Mouse (Mus musculus) liver, embryonic 14.5 days (tissue): ENCODE data around the gene Zcchc4.

Experiments
- CTCF ChIP-seq: IDR thresholded peaks from 2 replicates; pipeline ENCODE4 v1.5.1; 2016; ENCODE audit warnings: antibody characterized with exemption, low read depth, control low read depth
- EP300 ChIP-seq: IDR thresholded peaks from 2 replicates; pipeline ENCODE4 v1.6.1; 2016; ENCODE audit warnings: antibody characterized with exemption, low read depth

- no peak for TF ChIP-seq EP300
- no peak for TF ChIP-seq CTCF
Measured at GRCm38 (mm10) chr5:52868918-52869703, 93.9 kb downstream of the Zcchc4 start.
